ENCODE assay signal across 8 mouse cellular contexts in the genomic region with DNA sequence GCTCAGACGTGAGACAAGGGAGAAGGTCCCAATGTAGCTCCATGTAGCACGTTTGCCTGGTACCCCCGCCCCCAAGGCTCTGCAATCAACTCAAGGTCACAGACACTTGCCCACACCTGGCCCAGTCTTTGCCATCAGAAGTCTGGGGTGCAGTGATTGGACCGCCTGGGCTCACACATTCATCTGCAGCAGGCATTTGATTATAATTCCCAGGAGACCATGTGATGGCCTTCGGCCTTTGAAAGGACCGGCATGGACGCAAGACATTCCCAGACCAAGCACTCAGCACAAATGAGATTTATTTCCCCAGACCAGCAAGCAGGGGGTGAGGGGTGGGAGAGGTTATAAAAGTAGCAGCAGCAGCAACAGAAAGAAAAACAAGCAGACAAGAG. TPM values are rescaled to one million over a fixed set of nuclear protein-coding genes. Genes with fewer than 3 reads are reported as not detected.
DNase-seq lines count a peak whose midpoint lies in the region; ATAC-seq lines count a peak whose summit lies in the region.

No protein-coding gene starts in this region.

- no peaks in the 10 kb centered on the region for H3K27me3 ChIP-seq in heart, embryonic 12.5 days (replicated peaks)
- H3K27me3 ChIP-seq in intestine, embryonic 14.5 days (replicated peaks; ENCODE audit: control insufficient read depth, insufficient read depth, low read length) = no peaks in the 10 kb centered on the region
- H3K27me3 ChIP-seq in liver, embryonic 15.5 days = no peaks in the 10 kb centered on the region

- no peak overlapping the region for H3K4me3 ChIP-seq in heart, embryonic 12.5 days
- H3K4me3 ChIP-seq in intestine, embryonic 14.5 days (ENCODE audit: low read depth, low read length) = no peak overlapping the region
- H3K4me3 ChIP-seq in liver, embryonic 15.5 days (replicated peaks) = peak overlapping the region; percentile 64; the same call in 1 of the 2 replicates

- WGBS in heart, embryonic 12.5 days = 14% methylated on average over 7 of the region's 7 CpGs
- 8% methylated on average over 7 of the region's 7 CpGs for WGBS in intestine, embryonic 14.5 days
- WGBS in liver, embryonic 15.5 days (ENCODE audit: insufficient replicate concordance) = 51% methylated on average over 7 of the region's 7 CpGs

- H3K9me3 ChIP-seq in heart, embryonic 12.5 days (replicated peaks) = no peaks in the 10 kb centered on the region
- no peaks in the 10 kb centered on the region for H3K9me3 ChIP-seq in intestine, embryonic 14.5 days (ENCODE audit: control insufficient read depth, low read length)
- no peaks in the 10 kb centered on the region for H3K9me3 ChIP-seq in liver, embryonic 15.5 days (replicated peaks)

- no peak for DNase-seq in heart, adult 8-10 months (ENCODE audit: low spot score)
- peak; percentile 61 for DNase-seq in adrenal gland, postnatal 14 days
- DNase-seq in intestine, embryonic 14.5 days (ENCODE audit: low spot score) = peak; percentile 73
- DNase-seq in gastrocnemius, adult 8-10 months (ENCODE audit: low spot score in 2 of 2) = no peak
- DNase-seq in cerebellum, adult 11 months = no peak
- DNase-seq in gastrocnemius, postnatal 10 days = no peak

- peaks cover 58% of the 10 kb centered on the region for H3K4me1 ChIP-seq in heart, embryonic 12.5 days (replicated peaks)
- H3K4me1 ChIP-seq in intestine, embryonic 14.5 days (replicated peaks; ENCODE audit: control insufficient read depth, insufficient read depth, low read length) = peaks cover 19% of the 10 kb centered on the region
- peaks cover 68% of the 10 kb centered on the region for H3K4me1 ChIP-seq in liver, embryonic 15.5 days (replicated peaks)

- H3K36me3 ChIP-seq in heart, embryonic 12.5 days = peaks cover 9% of the 10 kb centered on the region
- 0 out of 2 replicates have a peak, but pooled peaks cover 6% of the 10 kb centered on the region for H3K36me3 ChIP-seq in intestine, embryonic 14.5 days (ENCODE audit: control insufficient read depth, insufficient read depth, low read length)
- peaks cover 42% of the 10 kb centered on the region for H3K36me3 ChIP-seq in liver, embryonic 15.5 days (replicated peaks)

- H3K27ac ChIP-seq in heart, embryonic 12.5 days (ENCODE audit: poor library complexity, severe bottlenecking) = peak overlapping the region; percentile 87
- H3K27ac ChIP-seq in intestine, embryonic 14.5 days (ENCODE audit: low read depth) = peak overlapping the region; percentile 92
- peak overlapping the region; percentile 97 for H3K27ac ChIP-seq in liver, embryonic 15.5 days (replicated peaks)

- no peak overlapping the region; the same call in 1 of the 2 replicates for H3K9ac ChIP-seq in heart, embryonic 12.5 days
- 0 out of 2 replicates have a peak overlapping the region, but pooled peaks have one; percentile 1 for H3K9ac ChIP-seq in intestine, embryonic 14.5 days (ENCODE audit: low read length)
- H3K9ac ChIP-seq in liver, embryonic 15.5 days = peak overlapping the region; percentile 63; the same call in 1 of the 2 replicates

- H3K4me2 ChIP-seq in heart, embryonic 12.5 days = peak overlapping the region; percentile 58
- H3K4me2 ChIP-seq in intestine, embryonic 14.5 days (ENCODE audit: low read length) = peak overlapping the region; percentile 43
- peak overlapping the region; percentile 71 for H3K4me2 ChIP-seq in liver, embryonic 15.5 days

- peak; percentile 13; the same call in 1 of the 2 replicates for ATAC-seq in heart, embryonic 12.5 days (ENCODE audit: insufficient number of reproducible peaks, low FRiP score)
- peak; percentile 53 for ATAC-seq in intestine, embryonic 14.5 days (replicated peaks; ENCODE audit: low FRiP score, low TSS enrichment, low read depth)
- ATAC-seq in liver, embryonic 15.5 days (ENCODE audit: insufficient read depth) = no peak

RNA-seq across cellular contexts. Expression of gene Tatdn2, which starts 6.8 kb away (rescaled TPM):
- 0.87 and 1.1 TPM in 2 replicates for polyA plus RNA-seq in heart, embryonic 12.5 days (2016; fragmentation: Nextera tagmentation; extraction: Ambion mirVana)
- 10 to 100 TPM; 65.8 to 83.6 (median 69.8) TPM for total RNA-seq in heart, adult 8-10 months (2022)
- 45.6 and 59.6 TPM in 2 replicates for total RNA-seq in adrenal gland, postnatal 14 days (2021)
- polyA plus RNA-seq in intestine, embryonic 14.5 days (2014; fragmentation: Nextera tagmentation; extraction: Ambion mirVana) = 0.98 and 1.4 TPM in 2 replicates
- 0.77 and 0.83 TPM in 2 replicates for polyA plus RNA-seq in liver, embryonic 15.5 days (2015; fragmentation: Nextera tagmentation; extraction: Ambion mirVana)
- total RNA-seq in gastrocnemius, adult 8-10 months (2022) = 10 to 100 TPM; 41.0 to 65.6 (median 53.0) TPM
- 10 to 100 TPM; 36.1 to 37.8 TPM for total RNA-seq in gastrocnemius, postnatal 10 days (2021)

RNA-seq across cellular contexts. Expression of gene Ghrl, which starts 29.7 kb away (rescaled TPM):
- 0.46 TPM in 1 of 2 replicates, not detected in the other for polyA plus RNA-seq in heart, embryonic 12.5 days (2016; fragmentation: Nextera tagmentation; extraction: Ambion mirVana)
- not detected for total RNA-seq in heart, adult 8-10 months (2022)
- total RNA-seq in adrenal gland, postnatal 14 days (2021) = not detected in 2 replicates
- polyA plus RNA-seq in intestine, embryonic 14.5 days (2014; fragmentation: Nextera tagmentation; extraction: Ambion mirVana) = 2.2 and 19.4 TPM in 2 replicates
- 0.17 TPM in 1 of 2 replicates, not detected in the other for polyA plus RNA-seq in liver, embryonic 15.5 days (2015; fragmentation: Nextera tagmentation; extraction: Ambion mirVana)
- total RNA-seq in gastrocnemius, adult 8-10 months (2022) = not detected
- total RNA-seq in gastrocnemius, postnatal 10 days (2021) = not detected

RNA-seq across cellular contexts. Expression of gene Sec13, which starts 50.5 kb away (rescaled TPM):
- polyA plus RNA-seq in heart, embryonic 12.5 days (2016; fragmentation: Nextera tagmentation; extraction: Ambion mirVana) = 208 and 211 TPM in 2 replicates
- 10 to 100 TPM; 68.8 to 72.3 (median 71.1) TPM for total RNA-seq in heart, adult 8-10 months (2022)
- total RNA-seq in adrenal gland, postnatal 14 days (2021) = 101 and 106 TPM in 2 replicates
- polyA plus RNA-seq in intestine, embryonic 14.5 days (2014; fragmentation: Nextera tagmentation; extraction: Ambion mirVana) = 247 and 250 TPM in 2 replicates
- 117 TPM in 2 replicates for polyA plus RNA-seq in liver, embryonic 15.5 days (2015; fragmentation: Nextera tagmentation; extraction: Ambion mirVana)
- total RNA-seq in gastrocnemius, adult 8-10 months (2022) = 10 to 100 TPM; 71.3 to 73.9 (median 71.7) TPM
- 10 to 100 TPM; 84.8 to 92.2 TPM for total RNA-seq in gastrocnemius, postnatal 10 days (2021)

RNA-seq across cellular contexts. Expression of gene Irak2, which starts 51.7 kb away (rescaled TPM):
- 7.0 and 7.9 TPM in 2 replicates for polyA plus RNA-seq in heart, embryonic 12.5 days (2016; fragmentation: Nextera tagmentation; extraction: Ambion mirVana)
- total RNA-seq in heart, adult 8-10 months (2022) = 10 to 100 TPM in 2 of 4 experiments, 1 to 10 TPM in 2; 8.1 to 13.5 (median 10.6) TPM
- total RNA-seq in adrenal gland, postnatal 14 days (2021) = 17.4 and 22.9 TPM in 2 replicates
- polyA plus RNA-seq in intestine, embryonic 14.5 days (2014; fragmentation: Nextera tagmentation; extraction: Ambion mirVana) = 5.7 and 8.2 TPM in 2 replicates
- 11.9 and 13.5 TPM in 2 replicates for polyA plus RNA-seq in liver, embryonic 15.5 days (2015; fragmentation: Nextera tagmentation; extraction: Ambion mirVana)
- total RNA-seq in gastrocnemius, adult 8-10 months (2022) = 1 to 10 TPM; 3.3 to 7.4 (median 4.7) TPM
- 1 to 10 TPM; 6.3 to 7.2 TPM for total RNA-seq in gastrocnemius, postnatal 10 days (2021)

Comparison
In these comparisons a context has a peak if more than half of its experiments do, and no peak if none do; other contexts are left out.
1. DNase-seq: peak in adrenal gland, postnatal 14 days (single experiment) and intestine, embryonic 14.5 days (single experiment); none in heart, adult 8-10 months (single experiment), gastrocnemius, adult 8-10 months (0 of 2), cerebellum, adult 11 months (single experiment) and gastrocnemius, postnatal 10 days (single experiment).
2. Peak in every context shown above with its lines, with median percentiles within 50 percentile points of each other: H3K27ac ChIP-seq and H3K4me2 ChIP-seq.